Mouse (Mus musculus): Measurements from ENCODE around the gene Rarres2.

DNA sequence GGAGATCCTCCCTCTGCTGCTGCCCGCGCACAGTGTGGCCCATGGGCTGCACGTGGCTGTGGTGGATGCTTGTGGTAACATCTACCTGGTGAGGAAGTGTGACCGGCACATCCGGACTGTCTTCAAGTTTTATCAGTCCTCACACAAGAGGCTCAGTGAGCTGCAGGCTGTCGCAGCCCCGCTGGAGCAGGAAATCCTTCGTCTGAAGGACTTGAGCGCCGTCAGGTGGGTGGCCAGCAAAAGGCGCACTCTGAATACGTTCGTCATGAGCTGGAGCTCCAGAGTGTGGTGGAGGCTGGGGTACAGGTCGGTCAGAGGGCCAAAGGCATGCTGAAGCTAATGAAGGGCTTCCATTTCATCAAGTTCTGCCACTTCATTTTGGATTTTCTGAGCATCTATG, 43.3 kb downstream of the Rarres2 start:
- no peak for TF ChIP-seq TAL1 (IDR thresholded peaks at IDR 0.05; ENCODE audit: low read length)
- TF ChIP-seq GATA1 (IDR thresholded peaks at IDR 0.05; ENCODE audit: low read length), result no peak
